Mouse (Mus musculus): ENCODE measurements around the gene Tomt. TPM values are rescaled to one million over a fixed set of nuclear protein-coding genes. Genes with fewer than 3 reads are reported as not detected.

Tomt gene
- polyA plus RNA-seq, 1 experiment from 2014 or later, result 0.10 TPM

DNA sequence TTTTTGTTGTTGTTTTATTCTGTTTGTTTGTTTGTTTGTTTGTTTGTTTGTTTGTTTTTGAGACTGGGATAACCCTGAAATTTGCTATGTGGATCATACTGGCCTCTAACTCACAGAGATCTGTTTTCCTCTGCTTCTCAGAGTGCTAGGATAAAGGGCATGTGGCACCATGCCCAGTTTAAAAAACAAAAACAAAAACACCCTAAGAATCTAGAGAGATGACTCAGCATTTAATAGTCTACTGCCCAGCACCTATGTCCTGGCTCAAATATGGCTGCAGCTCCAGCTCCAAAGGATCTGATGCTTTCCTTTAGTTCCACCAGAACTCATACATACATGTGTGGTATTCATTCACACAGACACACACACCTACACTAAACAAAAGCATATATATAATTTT is 45.2 kb downstream of the Tomt start:
- Histone ChIP-seq H3K4me3 (ENCODE audit: low read depth, low read length) (no peak overlapping the region), H3K27me3 (ENCODE audit: control insufficient read depth, insufficient read depth, low read length) (no peaks in the 10 kb centered on the region), H3K4me1 (ENCODE audit: control insufficient read depth, insufficient read depth, low read length) (no peaks in the 10 kb centered on the region), H3K9ac (ENCODE audit: low read depth, low read length) (no peak overlapping the region), H3K4me2 (no peak overlapping the region), H3K27ac (ENCODE audit: low read depth, low read length) (no peak overlapping the region), H3K9me3 (replicated peaks; ENCODE audit: control insufficient read depth, low read length) (no peaks in the 10 kb centered on the region), H3K36me3 (ENCODE audit: control insufficient read depth, insufficient read depth, low read length) (no peaks in the 10 kb centered on the region)
- no peak for ATAC-seq (replicated peaks; ENCODE audit: insufficient number of reproducible peaks, low FRiP score, low TSS enrichment)

DNA sequence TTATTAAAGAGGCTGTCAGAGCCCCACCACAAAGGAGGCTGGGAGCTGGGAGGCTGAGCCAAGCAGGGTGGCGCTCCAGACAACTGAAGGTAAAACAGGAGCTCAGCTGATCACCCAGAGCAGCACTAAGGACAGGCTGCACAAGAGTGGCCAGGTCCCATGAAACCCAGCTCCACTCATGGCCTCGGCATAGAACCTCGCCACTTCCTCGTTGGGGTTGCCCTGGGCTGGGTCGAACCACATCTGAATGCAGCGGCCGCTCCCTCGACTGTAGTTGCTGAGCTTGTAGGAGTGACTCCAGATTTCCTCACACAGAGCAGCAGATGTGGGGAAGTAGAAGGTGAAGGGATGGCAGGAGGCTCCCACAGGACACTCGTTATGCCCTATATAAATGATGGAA is 47.8 kb downstream of the Tomt start:
- Histone ChIP-seq H3K4me3 (ENCODE audit: low read depth, low read length) (no peak overlapping the region), H3K9me3 (replicated peaks; ENCODE audit: control insufficient read depth, low read length) (no peaks in the 10 kb centered on the region), H3K4me2 (no peak overlapping the region), H3K4me1 (ENCODE audit: control insufficient read depth, insufficient read depth, low read length) (no peaks in the 10 kb centered on the region), H3K9ac (ENCODE audit: low read depth, low read length) (no peak overlapping the region), H3K36me3 (ENCODE audit: control insufficient read depth, insufficient read depth, low read length) (no peaks in the 10 kb centered on the region), H3K27me3 (ENCODE audit: control insufficient read depth, insufficient read depth, low read length) (no peaks in the 10 kb centered on the region), H3K27ac (ENCODE audit: low read depth, low read length) (no peak overlapping the region)
- no peak for ATAC-seq (replicated peaks; ENCODE audit: insufficient number of reproducible peaks, low FRiP score, low TSS enrichment)
- 86% methylated on average over 9 of the region's 9 CpGs for WGBS (ENCODE audit: insufficient replicate concordance)

DNA sequence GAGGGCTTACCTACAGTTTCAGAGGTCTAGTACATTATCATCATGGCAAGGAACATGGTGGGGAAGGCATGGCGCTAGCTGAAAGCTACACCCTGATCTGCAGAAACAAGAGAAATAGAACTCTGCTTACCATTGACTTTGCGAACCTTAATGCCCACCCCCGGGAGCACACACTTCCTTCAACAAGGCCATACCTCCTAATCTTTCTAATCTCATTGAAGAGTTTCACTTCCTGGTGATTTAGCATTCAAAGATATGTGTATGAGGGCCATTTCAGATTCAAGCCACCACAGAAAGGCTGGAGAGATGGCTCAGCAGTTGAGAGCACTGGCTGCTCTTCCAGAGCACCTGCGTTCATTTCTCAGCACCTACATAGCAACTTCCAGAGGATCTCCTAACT is 49.1 kb downstream of the Tomt start, which contains the start of gene Folr2:
TSS of gene Folr2 (minus strand) at position 101 of the 400 bp plus-strand sequence.
- Histone ChIP-seq H3K27me3 (ENCODE audit: control insufficient read depth, insufficient read depth, low read length) (no peaks in the 10 kb centered on the region), H3K9me3 (replicated peaks; ENCODE audit: control insufficient read depth, low read length) (no peaks in the 10 kb centered on the region), H3K9ac (ENCODE audit: low read depth, low read length) (no peak within 1 kb of the TSS), H3K4me3 (ENCODE audit: low read depth, low read length) (no peak within 1 kb of the TSS), H3K36me3 (ENCODE audit: control insufficient read depth, insufficient read depth, low read length) (no peaks in the 10 kb centered on the region), H3K4me1 (ENCODE audit: control insufficient read depth, insufficient read depth, low read length) (no peaks in the 10 kb centered on the region), H3K4me2 (no peak within 1 kb of the TSS), H3K27ac (ENCODE audit: low read depth, low read length) (no peak within 1 kb of the TSS)
- no peak for ATAC-seq (replicated peaks; ENCODE audit: insufficient number of reproducible peaks, low FRiP score, low TSS enrichment)
- WGBS (ENCODE audit: insufficient replicate concordance), result 84% methylated on average over 4 of the region's 4 CpGs

DNA sequence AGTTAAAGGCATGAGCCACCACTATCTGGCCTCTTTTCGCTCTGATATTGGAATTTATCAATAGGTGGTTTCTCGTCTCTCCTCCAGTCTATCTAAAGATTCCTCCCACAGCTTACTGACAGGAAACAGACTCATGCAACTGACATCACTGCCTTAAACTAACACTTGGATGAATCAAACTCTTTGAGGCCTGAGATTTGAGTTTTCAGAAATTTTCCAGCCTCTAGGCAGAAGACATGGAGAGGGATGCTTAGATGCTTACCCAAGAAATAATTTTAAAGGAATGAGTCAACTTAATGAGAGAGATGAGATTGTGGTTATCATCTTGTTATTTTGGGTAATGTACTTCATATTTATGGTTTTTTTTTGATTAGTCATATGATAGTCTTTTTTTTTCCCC is 52.3 kb downstream of the Tomt start:
- WGBS (ENCODE audit: insufficient replicate concordance), result 52% methylated on average over 2 of the region's 2 CpGs
- ATAC-seq (replicated peaks; ENCODE audit: insufficient number of reproducible peaks, low FRiP score, low TSS enrichment), result no peak

DNA sequence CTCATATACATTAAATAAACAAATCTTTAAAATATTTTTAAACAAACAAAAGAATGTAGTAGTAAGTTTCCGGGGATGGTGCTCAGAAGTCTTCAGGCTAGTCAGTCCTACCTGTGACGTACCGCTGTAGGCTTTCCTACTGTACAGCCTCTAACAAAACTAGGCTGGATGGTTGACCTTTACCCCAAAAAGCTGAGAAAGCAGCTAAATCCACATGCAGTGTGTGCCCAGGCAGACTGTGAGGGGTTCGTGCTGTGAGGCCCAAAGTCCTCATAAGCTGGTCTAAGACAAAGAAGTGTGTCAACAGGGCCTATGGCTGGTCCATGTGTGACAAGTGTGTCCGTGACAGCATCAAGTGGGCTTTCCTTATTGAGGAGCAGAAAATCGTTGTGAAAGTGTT is 53.3 kb downstream of the Tomt start:
- no peaks in the 10 kb centered on the region for H3K9me3 ChIP-seq (replicated peaks; ENCODE audit: control insufficient read depth, low read length)
- no peaks in the 10 kb centered on the region for H3K27me3 ChIP-seq (ENCODE audit: control insufficient read depth, insufficient read depth, low read length)
- ATAC-seq (replicated peaks; ENCODE audit: insufficient number of reproducible peaks, low FRiP score, low TSS enrichment), result no peak
- no peaks in the 10 kb centered on the region for H3K4me1 ChIP-seq (ENCODE audit: control insufficient read depth, insufficient read depth, low read length)
- no peak overlapping the region for H3K9ac ChIP-seq (ENCODE audit: low read depth, low read length)
- no peak overlapping the region for H3K4me2 ChIP-seq
- no peak overlapping the region for H3K27ac ChIP-seq (ENCODE audit: low read depth, low read length)
- H3K36me3 ChIP-seq (ENCODE audit: control insufficient read depth, insufficient read depth, low read length), result no peaks in the 10 kb centered on the region
- no peak overlapping the region for H3K4me3 ChIP-seq (ENCODE audit: low read depth, low read length)
- WGBS (ENCODE audit: insufficient replicate concordance), result 82% methylated on average over 6 of the region's 6 CpGs

More for the DNA sequence above, 52.3 kb downstream of the Tomt start:
- no peak overlapping the region for H3K9ac ChIP-seq (ENCODE audit: low read depth, low read length)
- H3K27ac ChIP-seq (ENCODE audit: low read depth, low read length), result no peak overlapping the region
- no peaks in the 10 kb centered on the region for H3K9me3 ChIP-seq (replicated peaks; ENCODE audit: control insufficient read depth, low read length)
- H3K36me3 ChIP-seq (ENCODE audit: control insufficient read depth, insufficient read depth, low read length), result no peaks in the 10 kb centered on the region
- no peak overlapping the region for H3K4me3 ChIP-seq (ENCODE audit: low read depth, low read length)
- no peak overlapping the region for H3K4me2 ChIP-seq
- H3K27me3 ChIP-seq (ENCODE audit: control insufficient read depth, insufficient read depth, low read length), result no peaks in the 10 kb centered on the region
- H3K4me1 ChIP-seq (ENCODE audit: control insufficient read depth, insufficient read depth, low read length), result no peaks in the 10 kb centered on the region

DNA sequence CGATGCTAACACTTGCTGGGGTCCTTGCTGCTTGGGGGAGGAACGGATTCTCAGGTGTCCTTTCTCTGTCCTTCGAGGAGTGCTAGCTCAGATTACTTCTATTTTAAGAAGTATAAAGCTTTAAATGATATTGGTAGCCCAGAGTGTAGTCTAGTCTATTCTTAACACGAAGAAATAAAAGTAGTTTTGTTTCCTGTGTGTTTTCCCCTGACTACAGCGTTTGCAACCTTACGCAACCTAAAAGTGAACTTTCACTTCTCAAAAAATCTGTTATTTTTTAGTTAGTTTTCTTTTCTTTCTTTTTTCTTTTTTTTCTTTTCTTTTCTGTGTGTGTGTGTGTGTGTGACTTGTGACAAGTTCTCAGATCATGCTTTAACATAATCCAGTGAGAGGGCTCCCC is 54.5 kb downstream of the Tomt start:
- ATAC-seq (replicated peaks; ENCODE audit: insufficient number of reproducible peaks, low FRiP score, low TSS enrichment), result no peak
- Histone ChIP-seq H3K9ac (ENCODE audit: low read depth, low read length) (no peak overlapping the region), H3K9me3 (replicated peaks; ENCODE audit: control insufficient read depth, low read length) (no peaks in the 10 kb centered on the region)

More for the DNA sequence above, 54.5 kb downstream of the Tomt start:
- Histone ChIP-seq H3K36me3 (ENCODE audit: control insufficient read depth, insufficient read depth, low read length) (no peaks in the 10 kb centered on the region), H3K4me2 (no peak overlapping the region), H3K27me3 (ENCODE audit: control insufficient read depth, insufficient read depth, low read length) (no peaks in the 10 kb centered on the region), H3K27ac (ENCODE audit: low read depth, low read length) (no peak overlapping the region), H3K4me3 (ENCODE audit: low read depth, low read length) (no peak overlapping the region), H3K4me1 (ENCODE audit: control insufficient read depth, insufficient read depth, low read length) (no peaks in the 10 kb centered on the region)
- WGBS (ENCODE audit: insufficient replicate concordance), result 75% methylated on average over 6 of the region's 6 CpGs

Small RNAs within 50 kb of the gene (microRNA-seq; reads per million reads assigned to microRNA genes)
- gene Gm22655 (ENCODE audit: borderline number of aligned reads), result not detected

Other genes starting within 250 kb of the Tomt start
- gene Clpb, start 242.7 kb downstream of the Tomt start, polyA plus RNA-seq (2014; fragmentation: Nextera tagmentation; extraction: Ambion mirVana), result 36.1 and 47.0 TPM in 2 replicates
- not detected in 2 replicates for gene Phox2a, start 88.0 kb downstream of the Tomt start, polyA plus RNA-seq (2014; fragmentation: Nextera tagmentation; extraction: Ambion mirVana)
- 33.6 and 52.0 TPM in 2 replicates for gene Inppl1, start 68.1 kb downstream of the Tomt start, polyA plus RNA-seq (2014; fragmentation: Nextera tagmentation; extraction: Ambion mirVana)
- not detected in 2 replicates for gene Folr2, start 49.2 kb downstream of the Tomt start, polyA plus RNA-seq (2014; fragmentation: Nextera tagmentation; extraction: Ambion mirVana)
- gene Anapc15, start 42.6 kb downstream of the Tomt start, polyA plus RNA-seq (2014; fragmentation: Nextera tagmentation; extraction: Ambion mirVana), result 73.3 and 76.5 TPM in 2 replicates
- gene Folr1, start 35.6 kb downstream of the Tomt start, polyA plus RNA-seq (2014; fragmentation: Nextera tagmentation; extraction: Ambion mirVana), result 3.2 and 4.3 TPM in 2 replicates
- gene Lamtor1, start 455 bp downstream of the Tomt start, polyA plus RNA-seq (2014; fragmentation: Nextera tagmentation; extraction: Ambion mirVana), result 137 and 146 TPM in 2 replicates
- gene Lrrc51, start 27.5 kb upstream of the Tomt start, polyA plus RNA-seq (2014; fragmentation: Nextera tagmentation; extraction: Ambion mirVana), result 5.3 and 6.5 TPM in 2 replicates
- 58.0 and 64.1 TPM in 2 replicates for gene Numa1, start 27.8 kb upstream of the Tomt start, polyA plus RNA-seq (2014; fragmentation: Nextera tagmentation; extraction: Ambion mirVana)
- 1.4 and 1.7 TPM in 2 replicates for gene Il18bp, start 112.3 kb upstream of the Tomt start, polyA plus RNA-seq (2014; fragmentation: Nextera tagmentation; extraction: Ambion mirVana)
- 20.2 and 22.0 TPM in 2 replicates for gene Rnf121, start 159.1 kb upstream of the Tomt start, polyA plus RNA-seq (2014; fragmentation: Nextera tagmentation; extraction: Ambion mirVana)
- gene Xndc1, start 159.2 kb upstream of the Tomt start, polyA plus RNA-seq (2014; fragmentation: Nextera tagmentation; extraction: Ambion mirVana), result 15.7 and 18.3 TPM in 2 replicates
- gene Xntrpc, start 159.4 kb upstream of the Tomt start, polyA plus RNA-seq (2014; fragmentation: Nextera tagmentation; extraction: Ambion mirVana), result 0.70 and 1.4 TPM in 2 replicates
- not detected in 2 replicates for gene Trpc2, start 176.8 kb upstream of the Tomt start, polyA plus RNA-seq (2014; fragmentation: Nextera tagmentation; extraction: Ambion mirVana)
- gene Art1, start 195.4 kb upstream of the Tomt start, polyA plus RNA-seq (2014; fragmentation: Nextera tagmentation; extraction: Ambion mirVana), result 9.5 and 9.8 TPM in 2 replicates
- 0.84 and 1.9 TPM in 2 replicates for gene Art5, start 203.1 kb upstream of the Tomt start, polyA plus RNA-seq (2014; fragmentation: Nextera tagmentation; extraction: Ambion mirVana)
- not detected in 2 replicates for gene Chrna10, start 210.5 kb upstream of the Tomt start, polyA plus RNA-seq (2014; fragmentation: Nextera tagmentation; extraction: Ambion mirVana)

Measured in heart, embryonic 11.5 days (tissue).